Mouse (Mus musculus): ENCODE results near the gene Usp50. TPM values are rescaled to one million over a fixed set of nuclear protein-coding genes. Genes with fewer than 3 reads are reported as not detected.
A peak's percentile ranks its signal among the peaks of the same experiment; 100 is the strongest.

The Usp50 gene
- total and polyA plus RNA-seq, 3 experiments: 0.37 to 3.2 (median 0.89) TPM

- TF ChIP-seq MEF2A (IDR thresholded peaks at IDR 0.05; ENCODE audit: borderline replicate concordance, low read depth, low read length) (no peak), USF2 (conservative IDR thresholded peaks at IDR 0.05; ENCODE audit: low read depth, low read length) (no peak), MAX (IDR thresholded peaks at IDR 0.05; ENCODE audit: low read length) (peak; percentile 16; the same call in 1 of the 2 replicates), NRF1 (IDR thresholded peaks at IDR 0.05; ENCODE audit: low read depth, low read length) (no peak), UBTF (IDR thresholded peaks at IDR 0.05; ENCODE audit: low read depth, low read length) (peak; percentile 89), JUN (IDR thresholded peaks at IDR 0.05; ENCODE audit: insufficient read depth, low read depth, low read length) (no peak), ZMIZ1 (IDR thresholded peaks at IDR 0.05; ENCODE audit: low read depth, low read length) (no peak)
Observed at GRCm38 (mm10) chr2:126674441-126675168, 108.7 kb downstream of the Usp50 start (continued).

GRCm38 (mm10) chr2:126673317-126674242 lies 109.7 kb downstream of the Usp50 start:
- H3K79me2 ChIP-seq (replicated peaks; ENCODE audit: control insufficient read depth, extremely low read depth, insufficient read depth, poor library complexity, severe bottlenecking): peaks cover 76% of the 10 kb centered on the region
- in situ Hi-C loops (cut with MboI; ENCODE audit: low pct_ligation_motif_present, low pct_unique_long_range_greater_than_20kb, low sequenced_read_pairs) (no loop called here), dilution Hi-C loops (cut with MboI; ENCODE audit: extremely low pct_ligation_motif_present, extremely low pct_unique_long_range_greater_than_20kb, low sequenced_read_pairs) (no loop called here)
- peak overlapping the region; percentile 74 for H3K9ac ChIP-seq (ENCODE audit: insufficient read depth, low read depth)
- no peaks in the 10 kb centered on the region for H3K9me3 ChIP-seq (replicated peaks; ENCODE audit: low read length)
- peaks cover 2 to 33% of the 10 kb centered on the region in 2 experiments; a peak in 3 of 4 replicates for H3K4me1 ChIP-seq (ENCODE audit: control insufficient read depth in 1 of 2, insufficient read depth in 2 of 2)
- peak; percentile 63 for DNase-seq (ENCODE audit: extremely low read depth)
- peak overlapping the region; percentile 97 for H3K4me2 ChIP-seq (ENCODE audit: insufficient read depth, low read depth, poor library complexity, severe bottlenecking)
- H3K36me3 ChIP-seq (replicated peaks in 1 of 2; ENCODE audit: control insufficient read depth in 1 of 2, insufficient read depth in 1 of 2, low read length in 1 of 2): peaks cover 0 to 19% of the 10 kb centered on the region in 2 experiments
- no peaks in the 10 kb centered on the region for H3K27me3 ChIP-seq (replicated peaks)
- H3K4me3 ChIP-seq (replicated peaks in 1 of 3; ENCODE audit: low read depth in 2 of 3, low read length in 2 of 3, poor library complexity in 1 of 3): peak overlapping the region; percentile 75 to 93 (median 89)
- no peak overlapping the region for H3K27ac ChIP-seq (ENCODE audit: insufficient read depth, low read depth)
- TF ChIP-seq BHLHE40 (IDR thresholded peaks at IDR 0.05; ENCODE audit: low read depth, low read length) (peak; percentile 94), USF2 (conservative IDR thresholded peaks at IDR 0.05; ENCODE audit: low read depth, low read length) (no peak), JUN (IDR thresholded peaks at IDR 0.05; ENCODE audit: insufficient read depth, low read depth, low read length) (no peak), ZC3H11A (IDR thresholded peaks at IDR 0.05; ENCODE audit: low read depth, low read length) (no peak), IRF4 (IDR thresholded peaks at IDR 0.05; ENCODE audit: low read depth, low read length) (no peak), NRF1 (IDR thresholded peaks at IDR 0.05; ENCODE audit: low read depth, low read length) (no peak), E2F4 (IDR thresholded peaks at IDR 0.05; ENCODE audit: insufficient replicate concordance, low read depth, low read length) (0 out of 2 replicates have a peak, but pooled peaks have one; percentile 19), UBTF (IDR thresholded peaks at IDR 0.05; ENCODE audit: low read depth, low read length) (no peak), POLR2A (IDR thresholded peaks at IDR 0.05; ENCODE audit: low read depth, low read length) (peak; percentile 59), RAD21 (IDR thresholded peaks at IDR 0.05; ENCODE audit: low read depth, low read length) (no peak), PAX5 (IDR thresholded peaks at IDR 0.05; ENCODE audit: low read length) (no peak), CHD1 (IDR thresholded peaks at IDR 0.05; ENCODE audit: low read depth, low read length) (peak; percentile 76), POLR2AphosphoS2 (IDR thresholded peaks at IDR 0.05; ENCODE audit: low read depth, low read length) (no peak; the same call in 1 of the 2 replicates), CHD2 (IDR thresholded peaks at IDR 0.05; ENCODE audit: low read length) (no peak), MAZ (IDR thresholded peaks at IDR 0.05; ENCODE audit: low read depth, low read length) (no peak), USF1 (IDR thresholded peaks at IDR 0.05; ENCODE audit: low read depth, low read length) (no peak), TBP (conservative IDR thresholded peaks at IDR 0.05; ENCODE audit: low read depth, low read length) (0 out of 2 replicates have a peak, but pooled peaks have one; percentile 61), MEF2A (IDR thresholded peaks at IDR 0.05; ENCODE audit: borderline replicate concordance, low read depth, low read length) (no peak), JUND (conservative IDR thresholded peaks at IDR 0.05; ENCODE audit: low read depth, low read length) (no peak), ELF1 (IDR thresholded peaks at IDR 0.05; ENCODE audit: low read depth, low read length) (peak; percentile 32; the same call in 1 of the 2 replicates), MYC (IDR thresholded peaks at IDR 0.05; ENCODE audit: low read depth, low read length) (peak; percentile 98), SMC3 (IDR thresholded peaks at IDR 0.05; ENCODE audit: low read depth, low read length) (no peak), SIN3A (IDR thresholded peaks at IDR 0.05; ENCODE audit: low read length) (peak; percentile 73), MXI1 (IDR thresholded peaks at IDR 0.05; ENCODE audit: low read depth, low read length) (peak; percentile 97), MAX (IDR thresholded peaks at IDR 0.05; ENCODE audit: low read length) (peak; percentile 97), RCOR1 (conservative IDR thresholded peaks at IDR 0.05; ENCODE audit: low read depth, low read length) (no peak), NELFE (IDR thresholded peaks at IDR 0.05; ENCODE audit: low read depth, low read length) (no peak), EP300 (IDR thresholded peaks at IDR 0.05; ENCODE audit: low read length) (0 out of 2 replicates have a peak, but pooled peaks have one; percentile 44), TCF12 (IDR thresholded peaks at IDR 0.05; ENCODE audit: low read depth, low read length) (no peak), MAFK (IDR thresholded peaks at IDR 0.05; ENCODE audit: insufficient replicate concordance, low read length) (no peak), ZKSCAN1 (IDR thresholded peaks at IDR 0.05; ENCODE audit: borderline replicate concordance, low read depth, low read length) (no peak)
